Mouse (Mus musculus) ES-E14 (cell line): ENCODE measurements around the gene Arhgap31. TPM values are rescaled to one million over a fixed set of nuclear protein-coding genes. Genes with fewer than 3 reads are reported as not detected.

ENCODE experiments used
- DNase-seq: peaks from one replicate; pipeline ENCODE4 v3.0.0-alpha.2; 2013; ENCODE audit warnings: low read depth, low spot score
- H3K27ac ChIP-seq: 2 replicates; pipeline ENCODE4 v1.5.1; 2012; ENCODE audit warnings: low read depth, mild to moderate bottlenecking, low read length, moderate library complexity, mixed read lengths; ENCODE audit not compliant: poor library complexity, insufficient read depth, severe bottlenecking
- H3K36me3 ChIP-seq: 2 replicates; pipeline ENCODE4 v1.6.1; 2012; ENCODE audit warnings: mild to moderate bottlenecking, low read length, moderate library complexity, mixed read lengths; ENCODE audit not compliant: control insufficient read depth, poor library complexity, insufficient read depth, severe bottlenecking
- H3K4me1 ChIP-seq, 2 experiments: fragments of 150-350 bp in 1 of 2; sonication (generic) in 1 of 2; 2 replicates each; pipeline ENCODE4 v1.6.1; 2012; ENCODE audit warnings: low read length in 2 of 2, mild to moderate bottlenecking in 1 of 2, mixed read lengths in 1 of 2; ENCODE audit not compliant: control insufficient read depth in 2 of 2, insufficient read depth in 2 of 2, poor library complexity in 1 of 2
- H3K4me3 ChIP-seq, 2 experiments: fragments of 150-350 bp in 1 of 2; sonication (generic) in 1 of 2; 2 replicates each; pipeline ENCODE4 v1.5.1; 2012; ENCODE audit warnings: low read length in 2 of 2, low read depth in 1 of 2, mild to moderate bottlenecking in 1 of 2, mixed read lengths in 1 of 2; ENCODE audit not compliant: insufficient read depth in 1 of 2, poor library complexity in 1 of 2, severe bottlenecking in 1 of 2
- H3K9ac ChIP-seq: 2 replicates; pipeline ENCODE4 v1.6.1; 2012; ENCODE audit warnings: low read depth, mild to moderate bottlenecking, low read length, mixed read lengths; ENCODE audit not compliant: poor library complexity, insufficient read depth, severe bottlenecking
- H3K9me3 ChIP-seq: fragments of 150-350 bp; sonication (generic); 2 replicates; pipeline ENCODE4 v1.6.1; 2012; ENCODE audit warnings: low read depth, mild to moderate bottlenecking, low read length; ENCODE audit not compliant: control insufficient read depth, insufficient read depth
- CHD2 ChIP-seq: IDR thresholded peaks from 2 replicates; pipeline ENCODE4 v1.6.1; 2014; ENCODE audit warnings: mild to moderate bottlenecking, low read depth, low read length, inconsistent platforms
- HCFC1 ChIP-seq: IDR thresholded peaks from 2 replicates; pipeline ENCODE4 v1.6.1; 2012; ENCODE audit warnings: low read length, inconsistent platforms, borderline replicate concordance; ENCODE audit not compliant: insufficient read depth
- MAFK ChIP-seq: IDR thresholded peaks from 2 replicates; pipeline ENCODE4 v1.6.1; 2014; ENCODE audit warnings: mild to moderate bottlenecking, low read depth, low read length, inconsistent platforms; ENCODE audit not compliant: insufficient read depth
- ZC3H11A ChIP-seq: IDR thresholded peaks from 2 replicates; pipeline ENCODE4 v1.6.1; 2012; ENCODE audit warnings: low read depth, mild to moderate bottlenecking, inconsistent platforms, low read length, borderline replicate concordance
- ZNF384 ChIP-seq: IDR thresholded peaks from 2 replicates; pipeline ENCODE4 v1.6.1; 2012; ENCODE audit warnings: low read depth, low read length, inconsistent platforms
- in situ Hi-C, 2 experiments: fragments of 600-800 bp; cut with MboI; formaldehyde crosslinking; loops; one replicate each; pipeline ENCODE4 v1.15.1; 2025; ENCODE audit warnings: low sequenced_read_pairs in 2 of 2, inconsistent platforms in 1 of 2; ENCODE audit not compliant: unreplicated experiment in 2 of 2
- total RNA-seq: library from RNA; depleted of rRNA; stranded (reverse); fragments of 300-350 nt; gene quantifications from 2 replicates; pipeline ENCODE4 v1.2.3, GENCODE M21; 2012

Arhgap31 gene
- total RNA-seq, 1 experiment = 1.0 TPM

DNA sequence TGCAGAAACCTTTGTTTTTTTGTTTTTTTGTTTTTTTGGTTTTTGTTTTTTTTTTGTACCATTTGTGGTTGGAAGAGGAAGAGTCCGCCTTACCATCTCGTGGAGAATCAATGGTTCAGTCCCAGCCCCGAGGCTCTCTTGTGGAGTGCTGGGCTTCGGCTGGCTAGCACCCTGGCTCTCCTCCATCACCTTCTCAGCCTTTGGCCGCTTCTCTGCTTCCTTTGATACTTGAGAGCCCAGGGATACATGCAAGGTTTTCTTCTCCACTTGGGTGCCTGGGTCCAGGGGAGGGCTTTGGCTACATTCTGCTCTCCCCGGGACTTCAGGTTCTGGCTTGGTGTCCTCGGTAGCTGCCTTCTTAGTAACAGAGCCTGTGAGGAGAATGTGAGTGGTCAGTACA is 106.6 kb downstream of the Arhgap31 start:
- Histone ChIP-seq H3K9ac (no peak overlapping the region), H3K27ac (no peak overlapping the region), H3K4me3 (no peak overlapping the region), H3K36me3 (no peaks in the 10 kb centered on the region), H3K4me1 (peaks cover 2 to 3% of the 10 kb centered on the region in 2 experiments; a peak in 1 of 4 replicates), H3K9me3 (no peaks in the 10 kb centered on the region)
- in situ Hi-C loops = no loop called here
- TF ChIP-seq CHD2 = no peak
- TF ChIP-seq HCFC1 = no peak
- no peak for TF ChIP-seq MAFK
- TF ChIP-seq ZNF384 = no peak
- no peak for TF ChIP-seq ZC3H11A
- no peak for DNase-seq

- Histone ChIP-seq H3K36me3 (no peaks in the 10 kb centered on the region), H3K9me3 (no peaks in the 10 kb centered on the region), H3K4me1 (peaks cover 2 to 3% of the 10 kb centered on the region in 2 experiments; a peak in 1 of 4 replicates), H3K9ac (peak overlapping the region; percentile 13; the same call in 1 of the 2 replicates), H3K4me3 (peak overlapping the region; percentile 32 to 81), H3K27ac (no peak overlapping the region)
- in situ Hi-C loops = no loop called here
- TF ChIP-seq CHD2 (peak; percentile 28; the same call in 1 of the 2 replicates), MAFK (no peak)
- DNase-seq = peak; percentile 73
These were observed 109.9 kb downstream of the Arhgap31 start for GRCm38 (mm10) chr16:38602989-38603804.

GRCm38 (mm10) chr16:38598986-38599680 is 113.9 kb downstream of the Arhgap31 start:
- Histone ChIP-seq H3K36me3 (no peaks in the 10 kb centered on the region), H3K4me1 (peaks cover 2 to 3% of the 10 kb centered on the region in 2 experiments; a peak in 1 of 4 replicates), H3K9ac (no peak overlapping the region), H3K27ac (no peak overlapping the region), H3K4me3 (no peak overlapping the region), H3K9me3 (no peaks in the 10 kb centered on the region)
- TF ChIP-seq ZC3H11A (no peak), ZNF384 (no peak), MAFK (no peak), HCFC1 (no peak), CHD2 (no peak)
- in situ Hi-C loops = no loop called here
- DNase-seq = no peak

DNA sequence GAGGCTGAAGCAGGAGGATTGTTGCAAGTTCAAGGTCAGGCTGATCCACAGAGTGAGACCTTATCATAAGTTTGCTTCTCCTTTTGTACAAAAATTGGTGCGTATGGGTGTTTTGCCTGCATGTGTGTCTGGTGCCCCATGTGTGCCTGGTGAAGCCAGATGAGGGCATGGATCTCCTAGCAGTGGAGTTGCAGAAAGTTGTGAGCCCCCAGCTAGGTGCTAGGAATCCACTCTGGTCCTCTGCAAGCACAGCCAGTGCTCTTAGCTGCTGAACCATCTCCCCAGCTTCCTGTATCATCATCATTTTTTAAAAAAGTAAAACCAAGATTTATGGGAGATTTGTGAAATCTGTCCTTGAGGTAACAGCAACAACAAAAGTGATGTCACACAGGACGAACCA is 116.4 kb downstream of the Arhgap31 start:
- no peaks in the 10 kb centered on the region; a peak in 1 of 4 replicates for H3K4me1 ChIP-seq
- no peaks in the 10 kb centered on the region for H3K9me3 ChIP-seq
- DNase-seq = no peak
- no peak overlapping the region for H3K9ac ChIP-seq
- TF ChIP-seq MAFK (no peak), CHD2 (no peak), HCFC1 (no peak), ZC3H11A (no peak), ZNF384 (no peak)
- no peak overlapping the region for H3K4me3 ChIP-seq
- peaks cover 4% of the 10 kb centered on the region for H3K36me3 ChIP-seq
- no peak overlapping the region for H3K27ac ChIP-seq
- in situ Hi-C loops = no loop called here
